Mouse (Mus musculus) stomach, postnatal 0 days (tissue): ENCODE results near the gene Zfp454. TPM values are rescaled to one million over a fixed set of nuclear protein-coding genes. Genes with fewer than 3 reads are reported as not detected.
A peak's percentile ranks its signal among the peaks of the same experiment; 100 is the strongest.

Source experiments
- ATAC-seq: fragments of 200-750 bp; cut with Nextera tagmentation; 2 replicates; pipeline ENCODE4 v1.8.0; 2017; ENCODE audit not compliant: low FRiP score, low TSS enrichment
- DNase-seq: peaks from one replicate; pipeline ENCODE4 v3.0.0-alpha.2; 2016; ENCODE audit warnings: low spot score
- H3K27ac ChIP-seq: fragments of 300-500 bp; sonication (generic); replicated peaks from 2 replicates; pipeline ENCODE4 v1.5.1; 2014; ENCODE audit warnings: mild to moderate bottlenecking, control low read depth
- H3K27me3 ChIP-seq: fragments of 300-500 bp; sonication (generic); 2 replicates; pipeline ENCODE4 v1.6.1; 2014; ENCODE audit warnings: low read length; ENCODE audit not compliant: control insufficient read depth, insufficient read depth
- H3K36me3 ChIP-seq: fragments of 300-500 bp; sonication (generic); 2 replicates; pipeline ENCODE4 v1.6.1; 2014; ENCODE audit warnings: low read length, mixed read lengths; ENCODE audit not compliant: control insufficient read depth, insufficient read depth
- H3K4me1 ChIP-seq: fragments of 300-500 bp; sonication (generic); replicated peaks from 2 replicates; pipeline ENCODE4 v1.6.1; 2014; ENCODE audit warnings: antibody characterized with exemption; ENCODE audit not compliant: control insufficient read depth, insufficient read depth
- H3K4me2 ChIP-seq: fragments of 300-500 bp; sonication (generic); replicated peaks from 2 replicates; pipeline ENCODE4 v1.6.1; 2014; ENCODE audit warnings: low read depth, mild to moderate bottlenecking, control low read depth, moderate library complexity
- H3K4me3 ChIP-seq: fragments of 300-500 bp; sonication (generic); 2 replicates; pipeline ENCODE4 v1.5.1; 2014; ENCODE audit warnings: low read depth, low read length, control low read depth
- H3K9ac ChIP-seq: fragments of 300-500 bp; sonication (generic); 2 replicates; pipeline ENCODE4 v1.6.1; 2014; ENCODE audit warnings: mild to moderate bottlenecking, low read length, control low read depth, mixed read lengths
- H3K9me3 ChIP-seq: fragments of 300-500 bp; sonication (generic); 2 replicates; pipeline ENCODE4 v1.6.1; 2016; ENCODE audit warnings: low read length; ENCODE audit not compliant: control insufficient read depth
- CTCF ChIP-seq: IDR thresholded peaks from 2 replicates; pipeline ENCODE4 v1.5.1; 2016; ENCODE audit warnings: antibody characterized with exemption, low read depth, mild to moderate bottlenecking, moderate library complexity
- EP300 ChIP-seq: optimal IDR thresholded peaks from 2 replicates; pipeline ENCODE3; 2016; ENCODE audit warnings: antibody characterized with exemption
- WGBS: fragments of 180-500 bp; shearing (Covaris S2); extraction: QIAGEN DNeasy Blood & Tissue Kit; methylation state at CpG from one replicate; pipeline ENCODE4 v1.1.7; 2014; 5-methylcytosine and 5-hydroxymethylcytosine counted together
- polyA plus RNA-seq: library from polyadenylated mRNA; unstranded; fragments of >200 nt; fragmentation: Nextera tagmentation; extraction: Ambion mirVana; gene quantifications from 2 replicates; pipeline ENCODE4 v1.2.1, GENCODE M21; 2015

Zfp454 gene
- polyA plus RNA-seq, 1 experiment from 2014 or later: 1.6 TPM

GRCm38 (mm10) chr11:50886933-50887293 is 538 bp downstream of the Zfp454 start:
- ATAC-seq: peak; percentile 12; the same call in 1 of the 2 replicates
- H3K4me2 ChIP-seq: peak overlapping the region; percentile 69
- WGBS: 12% methylated on average over 10 of the region's 10 CpGs
- H3K36me3 ChIP-seq: no peaks in the 10 kb centered on the region
- H3K9ac ChIP-seq: peak overlapping the region; percentile 53; the same call in 1 of the 2 replicates
- H3K4me3 ChIP-seq: peak overlapping the region; percentile 42
- H3K27me3 ChIP-seq: no peaks in the 10 kb centered on the region
- H3K27ac ChIP-seq: peak overlapping the region; percentile 5; the same call in 1 of the 2 replicates
- no peaks in the 10 kb centered on the region for H3K4me1 ChIP-seq
- TF ChIP-seq EP300 (no peak), CTCF (no peak)
- H3K9me3 ChIP-seq: no peaks in the 10 kb centered on the region
- DNase-seq: peak; percentile 17

GRCm38 (mm10) chr11:50886231-50886932 is 1.1 kb downstream of the Zfp454 start:
- H3K9me3 ChIP-seq: no peaks in the 10 kb centered on the region
- no peaks in the 10 kb centered on the region for H3K27me3 ChIP-seq
- no peak overlapping the region for H3K27ac ChIP-seq
- no peak for DNase-seq
- H3K4me2 ChIP-seq: peak overlapping the region; percentile 69
- H3K9ac ChIP-seq: no peak overlapping the region
- ATAC-seq: no peak
- 42% methylated on average over 8 of the region's 8 CpGs for WGBS
- TF ChIP-seq EP300 (no peak), CTCF (no peak)
- no peaks in the 10 kb centered on the region for H3K36me3 ChIP-seq
- no peaks in the 10 kb centered on the region for H3K4me1 ChIP-seq
- H3K4me3 ChIP-seq: peak overlapping the region; percentile 42

DNA sequence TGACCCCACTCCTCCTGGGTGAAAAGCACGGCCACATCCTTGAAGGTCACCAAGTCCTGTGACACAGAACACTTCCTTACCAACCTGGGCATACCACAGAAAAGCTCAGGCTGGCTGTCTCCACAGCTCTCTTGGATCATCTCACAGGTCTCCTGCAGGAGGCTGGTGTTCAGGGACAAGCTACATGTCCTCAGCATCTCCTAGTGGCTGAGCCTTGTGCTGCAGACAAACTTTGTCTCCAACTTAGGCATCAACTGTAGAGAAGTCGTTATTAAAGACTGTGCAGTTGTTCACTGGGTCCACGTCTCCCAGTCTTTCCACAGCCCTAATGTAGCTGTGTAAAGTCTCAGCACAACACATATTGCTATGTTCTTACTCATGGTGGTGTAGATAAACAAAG is 3.7 kb downstream of the Zfp454 start:
- WGBS: 79% methylated on average over 3 of the region's 3 CpGs
- TF ChIP-seq CTCF: peak; percentile 50
- TF ChIP-seq EP300: no peak
- no peaks in the 10 kb centered on the region for H3K36me3 ChIP-seq
- no peak overlapping the region for H3K4me3 ChIP-seq
- H3K27me3 ChIP-seq: no peaks in the 10 kb centered on the region
- H3K4me2 ChIP-seq: no peak overlapping the region
- H3K9ac ChIP-seq: no peak overlapping the region
- DNase-seq: no peak
- H3K9me3 ChIP-seq: no peaks in the 10 kb centered on the region
- no peaks in the 10 kb centered on the region for H3K4me1 ChIP-seq
- H3K27ac ChIP-seq: no peak overlapping the region
- ATAC-seq: no peak

- TF ChIP-seq EP300 (no peak), CTCF (no peak)
- Histone ChIP-seq H3K27me3 (no peaks in the 10 kb centered on the region), H3K4me1 (no peaks in the 10 kb centered on the region), H3K9me3 (no peaks in the 10 kb centered on the region), H3K9ac (no peak overlapping the region), H3K36me3 (peaks cover 6% of the 10 kb centered on the region; the same call in 1 of the 2 replicates), H3K27ac (no peak overlapping the region), H3K4me2 (no peak overlapping the region), H3K4me3 (no peak overlapping the region)
- DNase-seq: no peak
- 94% methylated on average over 3 of the region's 3 CpGs for WGBS
- no peak for ATAC-seq
Observed at GRCm38 (mm10) chr11:50878641-50879040, 8.8 kb downstream of the Zfp454 start.

DNA sequence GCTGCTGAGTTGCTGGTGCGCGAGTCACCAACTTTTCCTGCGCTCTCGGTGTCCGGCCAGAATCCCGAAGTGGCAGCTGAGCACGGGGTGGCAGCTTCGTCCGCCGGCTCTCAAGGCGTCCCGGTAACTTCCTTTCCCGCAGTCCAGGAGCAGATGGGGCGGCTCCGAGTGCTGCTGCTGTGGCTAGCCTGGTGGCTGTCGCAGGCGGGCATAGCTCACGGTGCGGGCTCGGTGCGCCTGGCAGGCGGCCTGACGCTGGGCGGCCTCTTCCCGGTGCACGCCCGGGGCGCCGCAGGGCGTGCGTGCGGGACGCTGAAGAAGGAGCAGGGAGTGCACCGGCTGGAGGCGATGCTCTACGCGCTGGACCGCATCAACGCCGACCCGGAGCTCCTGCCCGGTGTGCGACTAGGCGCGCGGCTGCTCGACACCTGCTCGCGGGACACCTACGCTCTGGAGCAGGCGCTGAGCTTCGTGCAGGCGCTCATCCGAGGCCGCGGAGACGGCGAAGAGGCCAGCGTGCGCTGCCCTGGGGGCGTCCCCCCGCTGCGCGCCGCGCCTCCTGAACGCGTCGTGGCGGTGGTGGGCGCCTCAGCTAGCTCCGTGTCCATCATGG is 36.4 kb downstream of the Zfp454 start:
- Histone ChIP-seq H3K9me3 (no peaks in the 10 kb centered on the region), H3K4me1 (0 out of 2 replicates have a peak, but pooled peaks cover 3% of the 10 kb centered on the region), H3K36me3 (no peaks in the 10 kb centered on the region), H3K4me3 (peak overlapping the region; percentile 41), H3K27me3 (peaks cover 5% of the 10 kb centered on the region; the same call in 1 of the 2 replicates), H3K9ac (no peak overlapping the region), H3K27ac (no peak overlapping the region), H3K4me2 (peak overlapping the region; percentile 65)
- WGBS: under 1% methylated on average over 51 of the region's 72 CpGs
- TF ChIP-seq CTCF: no peak
- TF ChIP-seq EP300: no peak
- ATAC-seq (peak; percentile 44), DNase-seq (peak; percentile 32)
